Comparison of ENCODE assay signal across 7 mouse cellular contexts in the genomic region with DNA sequence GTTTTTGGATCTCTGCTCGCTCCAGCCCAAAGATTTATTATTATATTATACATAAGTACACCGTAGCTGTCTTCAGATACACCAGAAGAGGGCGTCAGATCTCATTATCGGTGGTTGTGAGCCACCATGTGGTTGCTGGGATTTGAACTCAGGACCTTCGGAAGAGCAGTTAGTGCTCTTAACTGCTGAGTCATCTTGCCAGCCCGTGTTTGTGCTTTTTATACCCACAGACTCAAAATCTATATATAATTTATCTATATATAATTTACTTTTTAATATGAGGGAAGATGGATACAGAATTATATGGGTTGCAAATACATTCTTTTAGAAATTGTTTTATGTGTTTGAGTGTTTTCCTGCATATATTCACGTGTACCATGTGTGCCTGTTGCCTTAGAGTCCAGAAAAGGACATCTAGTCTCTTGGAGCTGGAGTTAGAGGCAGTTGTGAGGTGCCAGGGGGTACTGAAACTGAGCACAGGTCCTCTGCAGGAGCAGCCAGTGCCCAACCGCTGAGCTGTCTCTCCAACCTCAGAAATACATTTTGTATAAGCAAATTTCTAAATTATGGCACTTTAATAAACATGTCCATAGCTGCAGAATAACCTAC.
DNase-seq lines count a peak whose midpoint lies in the region; ATAC-seq lines count a peak whose summit lies in the region.

No protein-coding gene starts in this region.

- H3K27ac ChIP-seq in lung, embryonic 16.5 days (ENCODE audit: low read length): no peak overlapping the region
- no peak overlapping the region for H3K27ac ChIP-seq in forebrain, embryonic 13.5 days
- no peak overlapping the region for H3K27ac ChIP-seq in limb, embryonic 13.5 days
- H3K27ac ChIP-seq in stomach, embryonic 14.5 days (ENCODE audit: low read length): no peak overlapping the region

- 51% methylated on average over 8 of the region's 8 CpGs for WGBS in lung, embryonic 16.5 days
- 57% methylated on average over 8 of the region's 8 CpGs for WGBS in forebrain, embryonic 13.5 days
- WGBS in limb, embryonic 13.5 days: 53% methylated on average over 8 of the region's 8 CpGs
- 49% methylated on average over 8 of the region's 8 CpGs for WGBS in stomach, embryonic 14.5 days

- H3K9me3 ChIP-seq in lung, embryonic 16.5 days (ENCODE audit: control insufficient read depth, low read length): no peaks in the 10 kb centered on the region
- H3K9me3 ChIP-seq in forebrain, embryonic 13.5 days (replicated peaks): no peaks in the 10 kb centered on the region
- no peaks in the 10 kb centered on the region for H3K9me3 ChIP-seq in limb, embryonic 13.5 days
- no peaks in the 10 kb centered on the region for H3K9me3 ChIP-seq in stomach, embryonic 14.5 days (ENCODE audit: control insufficient read depth, low read depth, low read length)

- ATAC-seq in lung, embryonic 16.5 days (ENCODE audit: low read depth): no peak
- no peak for ATAC-seq in forebrain, embryonic 13.5 days
- ATAC-seq in limb, embryonic 13.5 days (ENCODE audit: low FRiP score, low read depth): no peak
- ATAC-seq in stomach, embryonic 14.5 days (ENCODE audit: insufficient number of reproducible peaks, insufficient read depth, low FRiP score, low read depth): no peak

- peaks cover 8% of the 10 kb centered on the region for H3K4me1 ChIP-seq in lung, embryonic 16.5 days (replicated peaks; ENCODE audit: control insufficient read depth, insufficient read depth, low read length)
- peaks cover 14% of the 10 kb centered on the region for H3K4me1 ChIP-seq in forebrain, embryonic 13.5 days
- H3K4me1 ChIP-seq in limb, embryonic 13.5 days: peaks cover 17% of the 10 kb centered on the region
- H3K4me1 ChIP-seq in stomach, embryonic 14.5 days (ENCODE audit: control insufficient read depth, insufficient read depth, low read length): no peaks in the 10 kb centered on the region

- peaks cover 20% of the 10 kb centered on the region for H3K36me3 ChIP-seq in lung, embryonic 16.5 days (ENCODE audit: control insufficient read depth, insufficient read depth, low read length)
- peaks cover 28% of the 10 kb centered on the region for H3K36me3 ChIP-seq in forebrain, embryonic 13.5 days (ENCODE audit: poor library complexity, severe bottlenecking)
- H3K36me3 ChIP-seq in limb, embryonic 13.5 days: peaks cover 28% of the 10 kb centered on the region
- H3K36me3 ChIP-seq in stomach, embryonic 14.5 days (ENCODE audit: control insufficient read depth, insufficient read depth, low read length): peaks cover 23% of the 10 kb centered on the region

- peak overlapping the region; percentile 95 for H3K4me3 ChIP-seq in lung, embryonic 16.5 days (ENCODE audit: low read length)
- H3K4me3 ChIP-seq in forebrain, embryonic 13.5 days: peak overlapping the region; percentile 93
- peak overlapping the region; percentile 93 for H3K4me3 ChIP-seq in limb, embryonic 13.5 days
- peak overlapping the region; percentile 99 for H3K4me3 ChIP-seq in stomach, embryonic 14.5 days (ENCODE audit: low read depth, low read length)

- H3K9ac ChIP-seq in lung, embryonic 16.5 days (ENCODE audit: low read length): no peak overlapping the region
- no peak overlapping the region for H3K9ac ChIP-seq in forebrain, embryonic 13.5 days
- H3K9ac ChIP-seq in limb, embryonic 13.5 days: no peak overlapping the region
- H3K9ac ChIP-seq in stomach, embryonic 14.5 days (replicated peaks; ENCODE audit: low read depth, low read length): no peak overlapping the region

- no peaks in the 10 kb centered on the region for H3K27me3 ChIP-seq in lung, embryonic 16.5 days (ENCODE audit: control insufficient read depth, insufficient read depth, low read depth, low read length)
- H3K27me3 ChIP-seq in forebrain, embryonic 13.5 days: no peaks in the 10 kb centered on the region
- H3K27me3 ChIP-seq in limb, embryonic 13.5 days: no peaks in the 10 kb centered on the region
- no peaks in the 10 kb centered on the region for H3K27me3 ChIP-seq in stomach, embryonic 14.5 days (ENCODE audit: control insufficient read depth, insufficient read depth, low read length)

- no peak for DNase-seq in lung, postnatal 25 days (ENCODE audit: low spot score)
- no peak for DNase-seq in thymus, postnatal 14 days
- DNase-seq in adrenal gland, adult 2 months: no peak

- peak overlapping the region; percentile 53 for H3K4me2 ChIP-seq in lung, embryonic 16.5 days (ENCODE audit: low read depth, low read length)
- H3K4me2 ChIP-seq in forebrain, embryonic 13.5 days: peak overlapping the region; percentile 78
- H3K4me2 ChIP-seq in limb, embryonic 13.5 days (replicated peaks): peak overlapping the region; percentile 84
- peak overlapping the region; percentile 40 for H3K4me2 ChIP-seq in stomach, embryonic 14.5 days (replicated peaks; ENCODE audit: low read depth, low read length)
